Mouse (Mus musculus): ENCODE measurements around the gene Aox2.
A peak's percentile ranks its signal among the peaks of the same experiment; 100 is the strongest.
"Not testable (repeated sequence)": the region's sequence is repeated elsewhere in the genome, so short reads cannot be mapped to it uniquely, and the experiment has no call there.

Gene Aox2

GRCm38 (mm10) chr1:58346159-58346558 lies 68.0 kb downstream of the Aox2 start:
- no peak for DNase-seq (ENCODE audit: low spot score in 2 of 2)

- DNase-seq (ENCODE audit: low spot score in 2 of 2) = no peak
These were observed 70.6 kb downstream of the Aox2 start for GRCm38 (mm10) chr1:58348712-58349111.

- no peak for DNase-seq (ENCODE audit: low spot score in 2 of 2)
These were observed 75.2 kb downstream of the Aox2 start for GRCm38 (mm10) chr1:58353238-58353893.

- DNase-seq (ENCODE audit: low spot score in 2 of 2) = no peak
These were observed 81.1 kb downstream of the Aox2 start for GRCm38 (mm10) chr1:58358958-58359901.

- DNase-seq (ENCODE audit: low spot score in 2 of 2) = no peak
These were observed 84.2 kb downstream of the Aox2 start for GRCm38 (mm10) chr1:58362296-58362695.

- no peak for DNase-seq (ENCODE audit: low spot score in 2 of 2)
These were observed 86.4 kb downstream of the Aox2 start for GRCm38 (mm10) chr1:58364551-58364950.

- DNase-seq (ENCODE audit: low spot score in 2 of 2) = no peak
These were observed 87.7 kb downstream of the Aox2 start for GRCm38 (mm10) chr1:58365829-58366228.

GRCm38 (mm10) chr1:58366737-58367471 lies 88.8 kb downstream of the Aox2 start:
- DNase-seq (ENCODE audit: low spot score in 2 of 2) = no peak

- no peak for DNase-seq (ENCODE audit: low spot score in 2 of 2)
These were observed 91.6 kb downstream of the Aox2 start for GRCm38 (mm10) chr1:58369716-58370115.

- DNase-seq (ENCODE audit: low spot score in 2 of 2) = not testable (repeated sequence)
These were observed 96.1 kb downstream of the Aox2 start for GRCm38 (mm10) chr1:58374266-58374665.

GRCm38 (mm10) chr1:58375574-58376147 lies 97.5 kb downstream of the Aox2 start:
- DNase-seq (ENCODE audit: low spot score in 2 of 2) = no peak

GRCm38 (mm10) chr1:58382586-58383281 lies 104.6 kb downstream of the Aox2 start:
- DNase-seq (ENCODE audit: low spot score in 2 of 2) = no peak

GRCm38 (mm10) chr1:58391421-58392267 lies 113.5 kb downstream of the Aox2 start:
- no peak for DNase-seq (ENCODE audit: low spot score in 2 of 2)

- no peak for DNase-seq (ENCODE audit: low spot score in 2 of 2)
These were observed 114.1 kb downstream of the Aox2 start for GRCm38 (mm10) chr1:58392268-58392651.

GRCm38 (mm10) chr1:58392652-58393283 lies 114.6 kb downstream of the Aox2 start, which contains the start of gene Bzw1:
Gene Bzw1, plus strand, starts transcription at chr1:58392898.
- peak; percentile 88 to 94 for DNase-seq (ENCODE audit: low spot score in 2 of 2)

GRCm38 (mm10) chr1:58393284-58394195 lies 115.4 kb downstream of the Aox2 start:
- peak; percentile 23 to 38 for DNase-seq (ENCODE audit: low spot score in 2 of 2)

- no peak for DNase-seq (ENCODE audit: low spot score in 2 of 2)
These were observed 117.2 kb downstream of the Aox2 start for GRCm38 (mm10) chr1:58395341-58395740.

- DNase-seq (ENCODE audit: low spot score in 2 of 2) = no peak
These were observed 118.1 kb downstream of the Aox2 start for GRCm38 (mm10) chr1:58396179-58396578.

- no peak for DNase-seq (ENCODE audit: low spot score in 2 of 2)
These were observed 119.6 kb downstream of the Aox2 start for GRCm38 (mm10) chr1:58397731-58398130.
